Mouse (Mus musculus) brain, adult 2 months (tissue): ENCODE measurements around the gene B3gat3.

Experiments
- DNase-seq: peaks from one replicate; pipeline ENCODE4 v3.0.0; 2011; ENCODE audit warnings: low read depth, low spot score

B3gat3 gene

GRCm38 (mm10) chr19:8897865-8898495 lies 22.2 kb upstream of the B3gat3 start, which contains the start of gene Ganab:
Gene Ganab (plus strand): TSS chr19:8898071.
- peak; percentile 98 for DNase-seq

GRCm38 (mm10) chr19:8898576-8898975 lies 21.6 kb upstream of the B3gat3 start:
- no peak for DNase-seq

GRCm38 (mm10) chr19:8899079-8899478 lies 21.1 kb upstream of the B3gat3 start:
- DNase-seq = no peak

- no peak for DNase-seq
Measured at GRCm38 (mm10) chr19:8903412-8903811, 16.8 kb upstream of the B3gat3 start.

GRCm38 (mm10) chr19:8908531-8908930 lies 11.6 kb upstream of the B3gat3 start:
- no peak for DNase-seq

GRCm38 (mm10) chr19:8911810-8912209 lies 8.4 kb upstream of the B3gat3 start:
- DNase-seq = peak; percentile 70

- DNase-seq = peak; percentile 76
Measured at GRCm38 (mm10) chr19:8914212-8914611, 6.0 kb upstream of the B3gat3 start.

GRCm38 (mm10) chr19:8919000-8919399 lies 1.2 kb upstream of the B3gat3 start:
- no peak for DNase-seq

GRCm38 (mm10) chr19:8919684-8920072 lies 496 bp upstream of the B3gat3 start:
- no peak for DNase-seq

GRCm38 (mm10) chr19:8920836-8921291 lies 690 bp downstream of the B3gat3 start:
- peak; percentile 66 for DNase-seq

GRCm38 (mm10) chr19:8921741-8922140 lies 1.6 kb downstream of the B3gat3 start:
- DNase-seq = no peak

- DNase-seq = no peak
Measured at GRCm38 (mm10) chr19:8926766-8927165, 6.6 kb downstream of the B3gat3 start.

GRCm38 (mm10) chr19:8927891-8928525 lies 7.8 kb downstream of the B3gat3 start:
- no peak for DNase-seq

- peak; percentile 69 for DNase-seq
Measured at GRCm38 (mm10) chr19:8928689-8929223, 8.6 kb downstream of the B3gat3 start.

GRCm38 (mm10) chr19:8929224-8930088 lies 9.3 kb downstream of the B3gat3 start, which contains the start of the genes Rom1 and Eml3:
Gene Rom1 (minus strand): TSS chr19:8929356.
Gene Eml3 (plus strand): TSS chr19:8929552.
- DNase-seq = peak; percentile 86

GRCm38 (mm10) chr19:8930117-8930516 lies 9.9 kb downstream of the B3gat3 start:
- no peak for DNase-seq

- no peak for DNase-seq
Measured at GRCm38 (mm10) chr19:8930771-8931170, 10.6 kb downstream of the B3gat3 start.

GRCm38 (mm10) chr19:8936736-8937135 lies 16.6 kb downstream of the B3gat3 start:
- no peak for DNase-seq

- DNase-seq = no peak
Measured at GRCm38 (mm10) chr19:8940526-8941133, 20.5 kb downstream of the B3gat3 start.

- DNase-seq = no peak
Measured at GRCm38 (mm10) chr19:8941136-8941514, 21.0 kb downstream of the B3gat3 start.

GRCm38 (mm10) chr19:8941515-8942217 lies 21.5 kb downstream of the B3gat3 start, which contains the start of gene Mta2:
Gene Mta2 (plus strand): TSS chr19:8941875.
- DNase-seq = peak; percentile 98
